Mouse (Mus musculus) MEL (cell line): ENCODE measurements around the gene Myo1a. TPM values are rescaled to one million over a fixed set of nuclear protein-coding genes. Genes with fewer than 3 reads are reported as not detected.

Experiments used
- DNase-seq: peaks from one replicate; pipeline ENCODE4 v3.0.0; 2011; ENCODE audit warnings: low read depth, low spot score
- H3K27ac ChIP-seq: 2 replicates; pipeline ENCODE4 v1.5.1; 2012; ENCODE audit warnings: low read depth, mild to moderate bottlenecking, control low read depth, low read length, moderate library complexity; ENCODE audit not compliant: control insufficient read depth
- H3K27me3 ChIP-seq, 2 experiments: fragments of 150-350 bp in 1 of 2; sonication (generic) in 1 of 2; 2 replicates each; pipeline ENCODE4 v1.6.1; 2012; ENCODE audit warnings: low read length in 2 of 2, mild to moderate bottlenecking in 2 of 2, improper control_type of control experiment in 1 of 2, moderate library complexity in 1 of 2; ENCODE audit not compliant: insufficient read depth in 2 of 2, control insufficient read depth in 1 of 2
- H3K36me3 ChIP-seq, 2 experiments: 2 replicates each; pipeline ENCODE4 v1.6.1; 2012 to 2014; ENCODE audit warnings: low read length in 2 of 2, improper control_type of control experiment in 1 of 2, inconsistent platforms in 1 of 2, mild to moderate bottlenecking in 1 of 2; ENCODE audit not compliant: insufficient read depth in 2 of 2, control insufficient read depth in 1 of 2
- H3K4me1 ChIP-seq, 2 experiments: fragments of 150-350 bp in 1 of 2; sonication (generic) in 1 of 2; 2 replicates each; pipeline ENCODE4 v1.6.1; 2012; ENCODE audit warnings: low read length in 2 of 2, improper control_type of control experiment in 1 of 2, mild to moderate bottlenecking in 1 of 2; ENCODE audit not compliant: insufficient read depth in 2 of 2, control insufficient read depth in 1 of 2
- H3K4me3 ChIP-seq, 2 experiments: fragments of 150-350 bp in 1 of 2; sonication (generic) in 1 of 2; 2 replicates each; pipeline ENCODE4 v1.5.1; 2012; ENCODE audit warnings: low read depth in 2 of 2, low read length in 2 of 2, mild to moderate bottlenecking in 2 of 2, moderate library complexity in 2 of 2, control low read depth in 1 of 2, improper control_type of control experiment in 1 of 2; ENCODE audit not compliant: control insufficient read depth in 1 of 2, insufficient read depth in 1 of 2
- H3K79me2 ChIP-seq: 2 replicates; pipeline ENCODE4 v1.6.1; 2012; ENCODE audit warnings: mild to moderate bottlenecking, low read length, moderate library complexity; ENCODE audit not compliant: control insufficient read depth, poor library complexity, insufficient read depth
- H3K9ac ChIP-seq: 2 replicates; pipeline ENCODE4 v1.6.1; 2012; ENCODE audit warnings: low read depth, mild to moderate bottlenecking, control low read depth, low read length, moderate library complexity; ENCODE audit not compliant: control insufficient read depth, poor library complexity, severe bottlenecking
- H3K9me3 ChIP-seq: fragments of 150-350 bp; sonication (generic); replicated peaks from 2 replicates; pipeline ENCODE4 v1.6.1; 2012; ENCODE audit warnings: mild to moderate bottlenecking, low read length, improper control_type of control experiment, moderate library complexity; ENCODE audit not compliant: insufficient read depth
- BHLHE40 ChIP-seq: IDR thresholded peaks from 2 replicates; pipeline ENCODE4 v1.6.1; 2012; ENCODE audit warnings: low read depth, mild to moderate bottlenecking, inconsistent platforms, low read length, improper control_type of control experiment, borderline replicate concordance
- CHD1 ChIP-seq: IDR thresholded peaks from 2 replicates; pipeline ENCODE4 v1.6.1; 2012; ENCODE audit warnings: low read depth, mild to moderate bottlenecking, inconsistent platforms, low read length, improper control_type of control experiment
- CHD2 ChIP-seq: IDR thresholded peaks from 2 replicates; pipeline ENCODE4 v1.6.1; 2011; ENCODE audit warnings: low read length, improper control_type of control experiment
- CTCF ChIP-seq, 3 experiments: IDR thresholded peaks in 2 of 3; conservative IDR thresholded peaks in 1 of 3; 2 replicates each; pipeline ENCODE4 v1.5.1; 2011 to 2012; ENCODE audit warnings: low read length in 3 of 3, low read depth in 2 of 3, mild to moderate bottlenecking in 2 of 3, improper control_type of control experiment in 1 of 3, inconsistent platforms in 1 of 3, mixed read lengths in 1 of 3, moderate library complexity in 1 of 3; ENCODE audit not compliant: control insufficient read depth in 1 of 3, insufficient read depth in 1 of 3, poor library complexity in 1 of 3, severe bottlenecking in 1 of 3
- E2F4 ChIP-seq: IDR thresholded peaks from 2 replicates; pipeline ENCODE4 v1.6.1; 2011; ENCODE audit warnings: low read depth, low read length, improper control_type of control experiment, borderline replicate concordance
- ELF1 ChIP-seq: IDR thresholded peaks from 2 replicates; pipeline ENCODE4 v1.6.1; 2014; ENCODE audit warnings: low read depth, mild to moderate bottlenecking, inconsistent platforms, low read length, improper control_type of control experiment, moderate library complexity
- HCFC1 ChIP-seq: IDR thresholded peaks from 2 replicates; pipeline ENCODE4 v1.6.1; 2012; ENCODE audit warnings: low read depth, mild to moderate bottlenecking, inconsistent platforms, low read length, improper control_type of control experiment, moderate library complexity
- JUND ChIP-seq: IDR thresholded peaks from 2 replicates; pipeline ENCODE4 v1.6.1; 2011; ENCODE audit warnings: low read depth, mild to moderate bottlenecking, improper control_type of control experiment, low read length
- MAFK ChIP-seq: IDR thresholded peaks from 2 replicates; pipeline ENCODE4 v1.6.1; 2011; ENCODE audit warnings: low read depth, mild to moderate bottlenecking, low read length, improper control_type of control experiment, borderline replicate concordance
- MAZ ChIP-seq: IDR thresholded peaks from 2 replicates; pipeline ENCODE4 v1.6.1; 2012; ENCODE audit warnings: low read depth, mild to moderate bottlenecking, inconsistent platforms, low read length, improper control_type of control experiment
- MXI1 ChIP-seq: IDR thresholded peaks from 2 replicates; pipeline ENCODE4 v1.6.1; 2011; ENCODE audit warnings: mild to moderate bottlenecking, low read depth, low read length, improper control_type of control experiment
- MYC ChIP-seq: IDR thresholded peaks from 2 replicates; pipeline ENCODE4 v1.6.1; 2011; ENCODE audit warnings: low read depth, mild to moderate bottlenecking, low read length, improper control_type of control experiment, moderate library complexity
- NELFE ChIP-seq: IDR thresholded peaks from 2 replicates; pipeline ENCODE4 v1.6.1; 2011; ENCODE audit warnings: low read depth, low read length, improper control_type of control experiment
- POLR2A ChIP-seq, 2 experiments: IDR thresholded peaks; 2 replicates each; pipeline ENCODE4 v1.6.1; 2011 to 2012; ENCODE audit warnings: low read length in 2 of 2, mild to moderate bottlenecking in 2 of 2, control low read depth in 1 of 2, improper control_type of control experiment in 1 of 2, low read depth in 1 of 2, moderate library complexity in 1 of 2; ENCODE audit not compliant: control insufficient read depth in 1 of 2, insufficient read depth in 1 of 2, poor library complexity in 1 of 2
- POLR2AphosphoS2 ChIP-seq: IDR thresholded peaks from 2 replicates; pipeline ENCODE4 v1.6.1; 2011; ENCODE audit warnings: low read length, improper control_type of control experiment
- RAD21 ChIP-seq: IDR thresholded peaks from 2 replicates; pipeline ENCODE4 v1.6.1; 2011; ENCODE audit warnings: mild to moderate bottlenecking, low read depth, low read length, improper control_type of control experiment
- RCOR1 ChIP-seq: IDR thresholded peaks from 2 replicates; pipeline ENCODE4 v1.6.1; 2012; ENCODE audit warnings: low read depth, mild to moderate bottlenecking, inconsistent platforms, low read length, improper control_type of control experiment
- SIN3A ChIP-seq: IDR thresholded peaks from 2 replicates; pipeline ENCODE4 v1.6.1; 2012; ENCODE audit warnings: low read length, improper control_type of control experiment, inconsistent platforms
- SMC3 ChIP-seq: IDR thresholded peaks from 2 replicates; pipeline ENCODE4 v1.6.1; 2011; ENCODE audit warnings: low read depth, low read length, improper control_type of control experiment
- TBP ChIP-seq: IDR thresholded peaks from 2 replicates; pipeline ENCODE4 v1.8.0; 2011; ENCODE audit warnings: low read depth, low read length, improper control_type of control experiment
- USF1 ChIP-seq: IDR thresholded peaks from 2 replicates; pipeline ENCODE4 v1.6.1; 2014; ENCODE audit warnings: low read depth, mild to moderate bottlenecking, inconsistent platforms, low read length, improper control_type of control experiment, moderate library complexity
- ZC3H11A ChIP-seq: IDR thresholded peaks from 2 replicates; pipeline ENCODE4 v1.6.1; 2012; ENCODE audit warnings: low read depth, mild to moderate bottlenecking, inconsistent platforms, low read length, improper control_type of control experiment
- ZNF384 ChIP-seq: IDR thresholded peaks from 2 replicates; pipeline ENCODE4 v1.6.1; 2012; ENCODE audit warnings: low read depth, mild to moderate bottlenecking, inconsistent platforms, low read length, improper control_type of control experiment
- polyA plus RNA-seq, 2 experiments: library from polyadenylated mRNA; stranded (reverse) in 1 of 2; unstranded in 1 of 2; fragments of >175 nt in 1 of 2; fragments of >200 nt in 1 of 2; gene quantifications; 2 replicates each; pipeline versions ENCODE4 v1.2.1 to v1.2.4; 2012; ENCODE audit warnings: low replicate concordance in 2 of 2, low read depth in 1 of 2; ENCODE audit not compliant: insufficient read length in 2 of 2, insufficient read depth in 1 of 2, missing spikeins in 1 of 2
- total RNA-seq: library from RNA; depleted of rRNA; stranded (reverse); fragments of 300-350 nt; gene quantifications from 2 replicates; pipeline ENCODE4 v1.2.3, GENCODE M21; 2012

Gene Myo1a
- total and polyA plus RNA-seq, 3 experiments: 0.08 to 0.33 TPM; not detected in 1

- no peaks in the 10 kb centered on the region for H3K9me3 ChIP-seq
- no peaks in the 10 kb centered on the region for H3K27me3 ChIP-seq
- peaks cover 5 to 8% of the 10 kb centered on the region in 2 experiments; a peak in 2 of 4 replicates for H3K4me1 ChIP-seq
- no peak overlapping the region for H3K9ac ChIP-seq
- DNase-seq: peak; percentile 49
- no peak overlapping the region for H3K4me3 ChIP-seq
- TF ChIP-seq ELF1 (no peak), CTCF (IDR thresholded peaks at IDR 0.05 in 2 of 3, conservative IDR thresholded peaks at IDR 0.05 in 1 of 3; ENCODE audit: control insufficient read depth in 1 of 3, insufficient read depth in 1 of 3, low read depth in 2 of 3, low read length in 3 of 3, poor library complexity in 1 of 3, severe bottlenecking in 1 of 3) (peak; percentile 75 to 77 (median 76)), E2F4 (no peak), MAFK (no peak), RAD21 (peak; percentile 40), ZC3H11A (peak; percentile 2; the same call in 1 of the 2 replicates), MXI1 (no peak), USF1 (no peak), JUND (no peak), MYC (no peak), TBP (no peak), HCFC1 (no peak), POLR2AphosphoS2 (no peak), SIN3A (no peak), SMC3 (peak; percentile 49), POLR2A (IDR thresholded peaks at IDR 0.05; ENCODE audit: control insufficient read depth in 1 of 2, insufficient read depth in 1 of 2, low read depth in 1 of 2, low read length in 2 of 2, poor library complexity in 1 of 2) (no peak), ZNF384 (no peak), BHLHE40 (no peak), CHD2 (no peak), MAZ (no peak), CHD1 (no peak), NELFE (no peak), RCOR1 (no peak)
- peaks cover 6% of the 10 kb centered on the region for H3K79me2 ChIP-seq
- H3K36me3 ChIP-seq: peaks cover 2 to 12% of the 10 kb centered on the region in 2 experiments; a peak in 2 of 4 replicates
- H3K27ac ChIP-seq: no peak overlapping the region
Measured at GRCm38 (mm10) chr10:127744661-127745060, 39.7 kb downstream of the Myo1a start.

- peak; percentile 24 for DNase-seq
- H3K9me3 ChIP-seq: no peaks in the 10 kb centered on the region
- no peaks in the 10 kb centered on the region for H3K27me3 ChIP-seq
- H3K36me3 ChIP-seq: peaks cover 2 to 5% of the 10 kb centered on the region in 2 experiments; a peak in 2 of 4 replicates
- TF ChIP-seq HCFC1 (0 out of 2 replicates have a peak, but pooled peaks have one; percentile 17), MAFK (no peak), SMC3 (no peak)
- TF ChIP-seq, all 39 proteins: peak for 1
- Histone ChIP-seq H3K79me2 (no peaks in the 10 kb centered on the region; the same call in 1 of the 2 replicates), H3K27ac (no peak overlapping the region), H3K9ac (no peak overlapping the region), H3K4me3 (no peak overlapping the region), H3K4me1 (peaks cover 5% of the 10 kb centered on the region in 2 experiments; a peak in 1 of 4 replicates)
Measured at GRCm38 (mm10) chr10:127745886-127746285, 40.9 kb downstream of the Myo1a start.
